ENCODE assay signal across 8 mouse cellular contexts in genomic region chrX:36991694-36992093, GRCm38 (mm10). TPM values are rescaled to one million over a fixed set of nuclear protein-coding genes. Genes with fewer than 3 reads are reported as not detected.
DNase-seq lines count a peak whose midpoint lies in the region; ATAC-seq lines count a peak whose summit lies in the region.

TSS of gene Sept6 (minus strand) at chrX:36991794.

- no peaks in the 10 kb centered on the region for H3K9me3 ChIP-seq in kidney, embryonic 16.5 days (ENCODE audit: low read length)
- H3K9me3 ChIP-seq in forebrain, embryonic 16.5 days (ENCODE audit: control insufficient read depth, low read length) = no peaks in the 10 kb centered on the region
- H3K9me3 ChIP-seq in limb, embryonic 12.5 days = no peaks in the 10 kb centered on the region

- H3K27ac ChIP-seq in kidney, embryonic 16.5 days (ENCODE audit: low read length) = no peak within 1 kb of the TSS
- no peak within 1 kb of the TSS for H3K27ac ChIP-seq in forebrain, embryonic 16.5 days (ENCODE audit: low read length)
- H3K27ac ChIP-seq in limb, embryonic 12.5 days = no peak within 1 kb of the TSS

- H3K36me3 ChIP-seq in kidney, embryonic 16.5 days (ENCODE audit: insufficient read depth, low read length) = no peaks in the 10 kb centered on the region
- H3K36me3 ChIP-seq in forebrain, embryonic 16.5 days (ENCODE audit: control insufficient read depth, insufficient read depth) = no peaks in the 10 kb centered on the region
- H3K36me3 ChIP-seq in limb, embryonic 12.5 days = no peaks in the 10 kb centered on the region

- no peak for DNase-seq in kidney, postnatal 36 days
- DNase-seq in adrenal gland, postnatal 10 days = no peak
- DNase-seq in retina, embryonic 14.5 days (ENCODE audit: low spot score) = no peak
- no peak for DNase-seq in embryo, embryonic 11 days
- no peak for DNase-seq in spleen, postnatal 10 days (ENCODE audit: low spot score in 2 of 2)

- no peaks in the 10 kb centered on the region for H3K4me1 ChIP-seq in kidney, embryonic 16.5 days (ENCODE audit: insufficient read depth, low read length)
- H3K4me1 ChIP-seq in forebrain, embryonic 16.5 days (replicated peaks; ENCODE audit: control insufficient read depth, insufficient read depth, low read length) = peaks cover 7% of the 10 kb centered on the region
- peaks cover 13% of the 10 kb centered on the region for H3K4me1 ChIP-seq in limb, embryonic 12.5 days (replicated peaks)

- H3K4me3 ChIP-seq in kidney, embryonic 16.5 days (ENCODE audit: low read length) = no peak within 1 kb of the TSS
- H3K4me3 ChIP-seq in forebrain, embryonic 16.5 days (replicated peaks; ENCODE audit: low read length) = no peak within 1 kb of the TSS
- no peak within 1 kb of the TSS for H3K4me3 ChIP-seq in limb, embryonic 12.5 days (replicated peaks)

- no peaks in the 10 kb centered on the region; the same call in 1 of the 2 replicates for H3K27me3 ChIP-seq in kidney, embryonic 16.5 days (ENCODE audit: insufficient read depth, low read length)
- H3K27me3 ChIP-seq in forebrain, embryonic 16.5 days (replicated peaks; ENCODE audit: control insufficient read depth, insufficient read depth, low read length) = no peaks in the 10 kb centered on the region
- H3K27me3 ChIP-seq in limb, embryonic 12.5 days = no peaks in the 10 kb centered on the region

- H3K4me2 ChIP-seq in kidney, embryonic 16.5 days (replicated peaks; ENCODE audit: low read depth, low read length) = no peak within 1 kb of the TSS
- H3K4me2 ChIP-seq in forebrain, embryonic 16.5 days (ENCODE audit: low read length) = no peak within 1 kb of the TSS
- H3K4me2 ChIP-seq in limb, embryonic 12.5 days = no peak within 1 kb of the TSS

- 74% methylated on average over 2 of the region's 2 CpGs for WGBS in kidney, embryonic 16.5 days
- WGBS in forebrain, embryonic 16.5 days = 90% methylated on average over 2 of the region's 2 CpGs
- WGBS in limb, embryonic 12.5 days = 77% methylated on average over 2 of the region's 2 CpGs

- H3K9ac ChIP-seq in kidney, embryonic 16.5 days (replicated peaks; ENCODE audit: low read length) = no peak within 1 kb of the TSS
- H3K9ac ChIP-seq in forebrain, embryonic 16.5 days (replicated peaks; ENCODE audit: low read depth, low read length) = no peak within 1 kb of the TSS
- no peak within 1 kb of the TSS for H3K9ac ChIP-seq in limb, embryonic 12.5 days (replicated peaks)

- no peak for ATAC-seq in kidney, embryonic 16.5 days (ENCODE audit: low FRiP score, low TSS enrichment)
- ATAC-seq in forebrain, embryonic 16.5 days = no peak
- ATAC-seq in limb, embryonic 12.5 days (ENCODE audit: insufficient number of reproducible peaks, insufficient read depth, low FRiP score, low TSS enrichment, low read depth) = no peak

RNA-seq across cellular contexts. Expression of gene Sept6, which starts in this region (rescaled TPM):
- polyA plus RNA-seq in kidney, embryonic 16.5 days (2015; fragmentation: Nextera tagmentation; extraction: Ambion mirVana) = 21.5 and 23.5 TPM in 2 replicates
- 10 to 100 TPM; 15.8 to 22.4 TPM for total RNA-seq in adrenal gland, postnatal 10 days (2021)
- 60.8 and 62.7 TPM in 2 replicates for polyA plus RNA-seq in forebrain, embryonic 16.5 days (2015; fragmentation: Nextera tagmentation; extraction: Ambion mirVana)
- 82.7 and 83.5 TPM in 2 replicates for polyA plus RNA-seq in limb, embryonic 12.5 days (2016; fragmentation: Nextera tagmentation; extraction: Ambion mirVana)
